Mouse (Mus musculus) embryo, embryonic 9.5 days (tissue): Measurements from ENCODE around the gene Poln.

Experiments used
- DNase-seq: peaks from one replicate; pipeline ENCODE4 v3.0.0-alpha.2; 2017; ENCODE audit errors: extremely low spot score

Gene Poln

DNA sequence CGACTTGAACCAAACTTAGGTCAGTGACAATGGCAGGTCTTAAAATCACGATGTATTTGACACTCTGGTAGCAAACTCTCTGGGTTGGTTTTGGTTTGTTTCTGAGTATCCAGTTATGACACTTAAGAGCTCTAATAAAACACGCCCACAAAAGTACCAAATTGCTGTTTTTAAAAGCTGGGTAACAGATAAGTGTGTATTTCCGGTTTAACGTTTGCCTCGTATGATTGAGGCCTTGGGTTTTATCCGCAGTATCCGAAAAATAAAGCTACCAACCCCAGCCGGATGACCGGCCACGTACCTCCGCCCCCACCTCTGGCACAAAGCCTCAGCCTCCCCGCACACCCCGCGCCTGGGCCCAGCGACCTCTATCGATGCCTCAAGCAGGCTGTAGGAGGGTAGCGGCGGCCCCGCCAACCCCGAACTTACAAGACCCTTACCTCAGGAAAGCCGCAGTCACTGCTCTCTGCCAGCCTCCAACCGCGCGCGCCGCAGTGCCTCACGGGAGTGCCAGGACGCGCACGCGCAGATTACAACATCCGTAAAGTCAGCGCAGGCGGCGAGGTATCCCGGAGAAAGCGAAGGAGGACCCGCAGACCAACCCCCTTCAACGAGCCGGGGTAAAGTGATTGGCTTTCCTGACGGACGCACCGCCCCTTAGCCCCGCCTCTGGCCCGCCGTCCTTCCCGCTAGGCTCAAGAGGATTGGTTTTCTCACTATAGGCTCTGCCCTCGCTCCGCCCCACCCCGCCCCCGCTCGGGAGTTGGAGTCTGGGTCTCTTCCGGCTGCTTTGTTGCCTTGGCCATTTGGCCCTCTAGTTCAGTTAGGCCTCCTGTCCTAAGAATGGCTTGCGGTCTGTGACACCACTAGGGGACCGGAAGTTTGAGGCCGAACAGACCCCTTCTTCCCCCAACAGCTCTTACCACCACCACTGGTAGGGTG, at the start of gene Poln, which contains the start of gene Haus3:
TSS of gene Poln (minus strand) at position 499 of the 942 bp plus-strand sequence.
TSS of gene Haus3 (minus strand) at position 578 of the 942 bp plus-strand sequence.
- peak; percentile 98 for DNase-seq

DNA sequence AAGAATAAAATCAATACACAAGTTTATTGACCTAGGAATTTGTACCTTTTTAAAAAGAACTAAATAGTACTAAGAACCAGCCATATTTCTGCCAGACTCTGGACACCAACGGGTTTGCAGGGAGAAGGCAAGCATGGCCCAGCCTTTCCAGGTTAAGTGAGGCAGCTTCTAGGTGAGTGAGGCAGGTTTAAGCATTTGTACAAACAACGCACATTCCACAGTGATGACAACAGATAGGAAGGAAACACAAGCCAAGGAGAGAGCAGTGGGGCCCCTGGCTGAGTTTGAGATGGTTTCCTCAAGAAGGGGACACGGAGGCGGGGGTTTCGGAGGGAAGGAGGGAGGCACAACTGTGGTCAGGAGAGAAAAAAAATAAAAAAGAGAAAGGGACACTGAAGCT, 49.4 kb upstream of the Poln start:
- DNase-seq = no peak

DNA sequence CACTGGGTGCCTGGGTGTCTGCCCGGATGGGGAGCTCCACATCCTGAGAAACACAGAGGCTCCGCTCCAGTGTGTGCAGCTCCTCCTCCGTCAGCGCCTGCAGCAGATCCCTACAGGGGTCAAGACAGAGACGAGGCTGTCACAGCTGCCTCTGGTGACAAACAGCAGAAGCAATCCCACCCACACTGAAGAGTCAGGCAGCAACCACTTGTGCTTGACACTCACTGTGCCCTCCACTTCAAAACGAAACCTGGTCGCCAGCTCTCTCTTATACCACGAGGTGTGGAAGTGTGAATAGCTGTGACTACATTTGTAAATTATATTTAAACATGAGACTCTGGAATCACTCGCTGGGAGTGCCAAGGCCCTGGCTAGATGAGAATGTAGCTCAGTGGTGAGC, 48.5 kb upstream of the Poln start:
- no peak for DNase-seq

GRCm38 (mm10) chr5:34216025-34216424, 46.8 kb upstream of the Poln start:
- DNase-seq = no peak

- no peak for DNase-seq
These were observed 44.4 kb upstream of the Poln start for GRCm38 (mm10) chr5:34213659-34214058.

GRCm38 (mm10) chr5:34210279-34210678, 41.0 kb upstream of the Poln start:
- DNase-seq = peak; percentile 79

GRCm38 (mm10) chr5:34207503-34207902, 38.3 kb upstream of the Poln start:
- DNase-seq = no peak

- DNase-seq = no peak
These were observed 36.5 kb upstream of the Poln start for GRCm38 (mm10) chr5:34205788-34206187.

- no peak for DNase-seq
These were observed 35.7 kb upstream of the Poln start for GRCm38 (mm10) chr5:34204911-34205310.

DNA sequence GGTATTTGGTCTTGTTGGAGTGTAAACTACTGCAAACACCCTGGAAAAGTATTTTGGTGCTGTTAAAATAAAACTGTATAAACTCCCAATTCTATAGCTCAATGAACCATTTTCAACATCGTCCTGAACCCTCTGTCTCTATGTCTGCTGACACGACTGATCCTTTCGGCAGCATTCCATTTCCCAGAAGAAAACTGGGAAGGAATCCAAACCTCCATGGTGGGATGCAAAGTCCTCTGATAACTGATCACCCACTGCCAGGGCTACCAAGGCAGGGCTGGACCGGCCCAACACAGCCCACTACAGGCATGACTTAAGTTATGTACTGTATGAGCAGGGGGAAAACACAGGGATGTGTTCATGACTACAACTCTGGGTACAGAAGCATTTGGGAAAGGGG, 32.8 kb upstream of the Poln start:
- no peak for DNase-seq

DNA sequence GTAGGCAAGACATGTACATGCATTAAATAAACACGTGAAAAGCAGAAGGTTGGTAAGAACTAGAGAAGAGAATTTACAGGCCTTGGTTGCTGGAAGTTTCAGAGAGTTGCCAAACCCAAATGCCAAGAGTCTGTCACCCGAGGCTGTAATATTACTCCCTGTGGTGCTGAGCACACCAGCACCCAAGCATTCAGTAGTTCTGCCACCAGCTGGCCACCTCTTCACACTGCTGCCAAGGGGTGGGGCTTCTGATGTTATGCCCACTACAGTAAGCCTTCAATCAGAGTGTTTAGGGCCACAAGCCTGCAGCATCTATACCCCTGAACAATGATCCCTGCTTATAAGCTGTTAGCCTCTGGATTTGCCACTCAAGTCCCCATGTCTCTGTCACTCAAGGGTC, 32.1 kb upstream of the Poln start:
- no peak for DNase-seq

DNA sequence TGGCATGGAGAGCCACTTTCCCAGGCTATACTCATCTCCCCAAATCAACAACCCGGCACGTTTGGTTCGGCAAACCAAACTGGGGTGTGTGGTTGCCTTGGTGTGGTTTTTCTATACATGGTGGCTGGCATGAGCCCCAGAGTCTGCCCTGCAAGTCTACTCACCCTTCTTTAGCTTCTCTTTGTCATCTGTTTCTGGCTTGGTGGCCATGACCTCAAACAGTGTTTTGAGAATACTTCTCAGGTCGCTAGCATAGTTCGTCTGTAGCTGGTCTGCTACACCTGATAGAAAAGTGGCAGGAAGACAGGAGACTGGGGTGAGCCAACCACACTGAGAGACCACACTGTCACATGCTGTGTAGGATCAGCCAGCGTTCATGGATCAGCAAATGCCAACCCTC, 29.4 kb upstream of the Poln start:
- DNase-seq = no peak

DNA sequence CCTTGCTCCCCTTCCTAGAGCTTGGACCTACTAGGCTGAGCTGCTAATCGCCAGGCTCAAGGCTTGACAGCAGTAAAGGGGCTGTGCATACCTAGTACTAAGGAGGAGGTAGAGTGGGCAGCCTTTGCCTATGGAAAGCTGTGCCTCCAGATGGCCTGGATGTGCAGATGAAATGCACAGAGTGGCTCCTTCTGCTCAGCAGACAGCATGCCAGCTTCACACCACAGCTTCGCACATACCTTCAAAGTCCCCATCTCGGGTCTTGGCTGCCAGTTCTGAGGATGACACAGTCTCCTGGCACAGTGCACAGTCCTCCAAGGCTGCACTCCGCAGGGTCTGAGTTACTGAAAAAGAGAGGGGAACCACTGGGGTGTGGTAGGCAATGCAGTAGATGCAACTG, 28.0 kb upstream of the Poln start:
- DNase-seq = no peak

DNA sequence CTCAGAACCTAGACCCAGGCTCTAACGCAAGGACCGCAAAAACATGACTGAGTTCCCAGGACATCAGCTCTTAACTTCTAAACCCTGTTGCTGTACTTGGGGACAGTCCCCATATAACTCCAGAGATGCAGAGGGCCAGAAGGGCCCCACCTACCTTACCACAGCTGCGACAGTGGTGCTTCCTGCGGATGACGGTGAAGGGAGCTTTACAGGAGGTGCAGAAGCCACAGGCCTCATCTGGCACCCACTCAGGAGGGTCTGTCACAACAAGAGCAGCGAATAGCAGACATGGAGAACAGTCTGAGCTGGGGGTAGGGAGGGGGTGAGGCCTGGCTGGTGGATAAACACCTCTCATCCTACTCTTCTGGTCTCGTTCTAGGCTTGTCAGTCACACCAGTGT, 27.2 kb upstream of the Poln start:
- no peak for DNase-seq

DNA sequence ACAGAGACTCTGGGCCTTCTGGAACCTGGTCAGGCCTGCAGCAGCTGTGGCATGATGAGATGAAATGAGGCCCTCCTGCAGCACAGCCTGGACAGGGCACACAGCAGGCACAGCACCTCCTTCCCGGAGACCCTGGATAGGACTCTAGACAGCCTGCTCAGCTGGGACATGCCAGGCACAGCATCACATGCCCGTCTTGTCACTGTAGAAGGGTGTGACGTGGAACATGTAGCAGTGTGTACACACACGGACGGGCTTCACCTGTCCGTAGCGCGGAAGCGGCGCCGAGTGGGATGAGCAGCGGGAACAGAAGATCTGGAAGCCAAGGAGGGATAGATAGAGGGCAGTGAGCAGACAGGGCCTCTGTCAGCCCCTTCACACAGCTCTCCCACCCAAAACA, 26.5 kb upstream of the Poln start:
- DNase-seq = no peak

GRCm38 (mm10) chr5:34194975-34195662, 25.9 kb upstream of the Poln start:
- no peak for DNase-seq

- no peak for DNase-seq
These were observed 25.2 kb upstream of the Poln start for GRCm38 (mm10) chr5:34194426-34194825.

DNA sequence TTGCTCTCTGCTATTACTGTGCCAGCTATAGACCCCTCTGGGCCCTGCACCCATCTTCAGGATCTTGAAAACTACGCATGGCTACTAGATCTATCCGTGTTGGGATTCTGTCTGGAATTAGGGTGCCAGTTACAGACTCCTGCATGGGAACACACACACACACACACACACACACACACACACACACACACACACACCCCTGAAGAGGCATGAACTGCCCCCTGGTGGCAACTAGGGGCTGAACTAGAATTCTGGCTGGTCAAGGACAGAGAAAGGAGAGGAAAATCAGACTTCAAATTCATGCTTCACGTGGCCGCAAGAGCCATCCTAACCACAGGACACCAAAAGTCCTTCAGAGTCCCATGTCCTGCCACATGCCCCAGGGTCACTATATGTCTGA, 22.6 kb upstream of the Poln start:
- DNase-seq = no peak

DNA sequence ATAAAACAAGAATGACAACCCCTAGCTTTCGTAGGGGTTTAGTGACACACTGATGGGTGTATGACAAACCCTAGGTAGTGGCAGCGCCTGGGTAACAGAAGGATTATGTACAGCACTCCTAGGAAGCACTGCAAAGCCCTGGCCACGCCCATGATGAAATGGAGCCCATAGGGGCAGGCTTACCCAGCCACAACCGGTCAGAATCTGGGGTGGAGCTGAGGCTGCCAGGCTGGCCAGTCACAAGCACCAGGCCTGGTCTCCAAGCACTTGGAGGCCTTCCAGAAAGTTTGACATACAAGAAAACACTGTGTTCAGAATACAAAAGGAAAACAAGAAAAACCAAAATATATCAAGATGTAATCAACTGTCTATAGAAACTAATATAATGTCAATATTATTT, 21.8 kb upstream of the Poln start:
- no peak for DNase-seq

DNA sequence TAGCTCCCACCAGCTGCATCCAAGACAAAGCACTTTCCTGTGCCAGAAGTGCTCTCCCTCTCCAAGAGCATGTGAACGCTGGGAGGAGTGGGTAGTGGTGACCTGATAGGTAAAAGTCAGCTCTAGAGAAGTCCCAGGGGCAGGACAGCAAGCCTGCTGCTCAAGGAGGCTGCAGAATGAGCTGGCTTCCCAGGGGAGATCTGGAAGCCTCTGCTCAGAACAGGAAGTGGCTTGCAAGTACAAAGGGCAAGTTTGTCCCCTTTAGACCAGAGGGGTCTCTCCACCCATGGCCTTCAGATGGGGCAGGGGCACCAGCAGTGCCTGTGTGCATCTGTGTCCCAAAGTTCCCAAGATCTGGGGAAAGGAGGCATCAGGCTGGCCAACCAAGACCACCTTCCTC, 20.3 kb upstream of the Poln start:
- no peak for DNase-seq

DNA sequence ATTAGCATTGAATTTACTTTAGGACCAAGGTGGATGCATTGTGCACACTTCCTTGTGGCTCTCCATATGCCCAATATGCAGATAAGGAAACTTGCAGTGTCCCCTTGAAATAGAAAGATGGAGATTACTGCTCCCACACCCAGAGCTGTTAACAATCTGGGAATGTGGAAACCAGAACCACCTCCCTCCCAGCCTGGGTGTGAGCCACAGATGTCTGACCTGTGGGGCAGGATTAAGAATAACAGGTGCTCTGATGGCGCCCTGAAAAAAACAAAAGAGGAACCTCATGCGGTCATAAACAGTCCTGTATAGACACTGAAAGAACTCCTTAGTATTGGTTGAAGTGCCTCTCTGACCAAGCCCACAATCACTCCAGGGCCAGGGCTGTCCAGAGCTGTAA, 19.6 kb upstream of the Poln start:
- DNase-seq = no peak

DNA sequence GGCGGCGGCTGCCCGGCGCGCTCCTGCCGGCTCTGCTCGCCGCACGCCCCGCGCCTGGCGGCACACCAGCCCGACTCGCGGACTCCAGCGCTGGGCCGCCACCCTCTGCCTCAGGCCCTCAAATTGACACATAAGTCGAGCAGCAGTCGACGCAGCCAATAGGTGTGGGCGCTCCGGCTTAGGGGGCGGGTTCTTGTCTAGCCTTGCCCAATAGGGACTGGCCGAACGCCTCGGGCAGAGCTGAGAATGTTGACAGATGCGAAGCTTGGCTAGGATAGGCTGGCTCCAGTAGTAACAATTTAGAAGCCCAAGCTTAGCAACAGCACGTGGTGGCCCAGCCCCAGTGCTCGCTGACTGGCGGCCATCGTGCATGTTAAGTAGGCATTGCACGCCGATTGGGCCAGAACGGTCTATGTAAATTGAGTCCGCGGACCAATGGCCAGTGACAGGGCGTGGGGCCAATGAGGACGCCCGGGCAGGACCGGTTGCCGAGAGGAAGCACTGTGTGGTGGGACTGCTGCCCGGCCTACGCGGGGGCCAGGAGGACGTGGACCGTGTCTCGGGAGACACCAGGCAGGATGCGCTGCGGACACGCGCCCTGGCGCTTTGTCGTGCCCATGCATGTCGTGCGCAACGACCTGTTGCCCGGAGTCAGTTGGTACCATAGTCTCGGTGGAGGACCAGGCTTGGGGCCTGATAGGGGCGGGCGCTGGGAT, 18.5 kb upstream of the Poln start, which contains the start of gene Mxd4:
TSS of gene Mxd4 (minus strand) at position 120 of the 716 bp plus-strand sequence.
- DNase-seq = peak; percentile 96
